Comparison of ENCODE assay signal across 12 mouse cellular contexts in genomic region chr19:40299983-40300759, GRCm38 (mm10). TPM values are rescaled to one million over a fixed set of nuclear protein-coding genes. Genes with fewer than 3 reads are reported as not detected.
A peak's percentile ranks its signal among the peaks of the same experiment; 100 is the strongest.
DNase-seq lines count a peak whose midpoint lies in the region; ATAC-seq lines count a peak whose summit lies in the region.
"Had no signal": no experiment of that assay in that cellular context is flagged by ENCODE, and none has a peak within 500 bp of the region (broad histone marks: within the 10 kb centered on the region; RNA-seq: fewer than 3 reads in every experiment).

No protein-coding gene starts in this region.

- no peak overlapping the region for H3K27ac ChIP-seq in embryonic facial prominence, embryonic 14.5 days (replicated peaks; ENCODE audit: low read depth, low read length)
- H3K27ac ChIP-seq in embryonic facial prominence, embryonic 10.5 days (replicated peaks) = no peak overlapping the region
- no peak overlapping the region for H3K27ac ChIP-seq in midbrain, embryonic 14.5 days (replicated peaks; ENCODE audit: low read depth, low read length)
- no peak overlapping the region for H3K27ac ChIP-seq in midbrain, embryonic 10.5 days (replicated peaks)
- H3K27ac ChIP-seq: lung, embryonic 15.5 days had no signal

- no peak overlapping the region for H3K9ac ChIP-seq in embryonic facial prominence, embryonic 14.5 days (ENCODE audit: low read depth, low read length)
- H3K9ac ChIP-seq in midbrain, embryonic 14.5 days (replicated peaks; ENCODE audit: low read length) = no peak overlapping the region
- H3K9ac ChIP-seq: lung, embryonic 15.5 days had no signal

- no peak for ATAC-seq in embryonic facial prominence, embryonic 14.5 days (ENCODE audit: low read depth)
- ATAC-seq in midbrain, embryonic 14.5 days (ENCODE audit: low FRiP score, low TSS enrichment) = 0 out of 2 replicates have a peak, but pooled peaks have one; percentile 14
- no peak for ATAC-seq in megakaryocyte, adult 5-6 weeks (ENCODE audit: poor library complexity, severe bottlenecking)

- H3K27me3 ChIP-seq in embryonic facial prominence, embryonic 14.5 days (replicated peaks; ENCODE audit: control insufficient read depth, insufficient read depth, low read length) = no peaks in the 10 kb centered on the region
- no peaks in the 10 kb centered on the region for H3K27me3 ChIP-seq in embryonic facial prominence, embryonic 10.5 days (replicated peaks; ENCODE audit: low read depth, poor library complexity, severe bottlenecking)
- no peaks in the 10 kb centered on the region for H3K27me3 ChIP-seq in midbrain, embryonic 14.5 days (ENCODE audit: control insufficient read depth, insufficient read depth, low read length)
- no peaks in the 10 kb centered on the region for H3K27me3 ChIP-seq in midbrain, embryonic 10.5 days (ENCODE audit: low read depth, poor library complexity, severe bottlenecking)
- H3K27me3 ChIP-seq: lung, embryonic 15.5 days had no signal

- peak; percentile 27 for DNase-seq in embryonic facial prominence, embryonic 14.5 days (ENCODE audit: low spot score)
- DNase-seq in embryonic facial prominence, embryonic 10.5 days (ENCODE audit: low spot score) = no peak
- peak; percentile 23 for DNase-seq in midbrain, embryonic 14.5 days
- no peak for DNase-seq in midbrain, embryonic 10.5 days (ENCODE audit: low spot score)
- peak; percentile 37 to 45 for DNase-seq in layer of hippocampus, postnatal 36 days
- DNase-seq in right cerebral cortex, postnatal 14 days = peak; percentile 31
- no peak for DNase-seq in cerebellum, postnatal 10 days
- DNase-seq: adrenal gland, adult 2 months; cerebellum, adult 18-20 months; thymus, postnatal 25 days had no signal

- H3K36me3 ChIP-seq in embryonic facial prominence, embryonic 14.5 days (ENCODE audit: control insufficient read depth, insufficient read depth, low read length) = no peaks in the 10 kb centered on the region
- no peaks in the 10 kb centered on the region for H3K36me3 ChIP-seq in embryonic facial prominence, embryonic 10.5 days (replicated peaks)
- H3K36me3 ChIP-seq in midbrain, embryonic 14.5 days (ENCODE audit: control insufficient read depth, insufficient read depth, low read length) = peaks cover 10% of the 10 kb centered on the region; the same call in 1 of the 2 replicates
- H3K36me3 ChIP-seq in midbrain, embryonic 10.5 days = no peaks in the 10 kb centered on the region
- H3K36me3 ChIP-seq: lung, embryonic 15.5 days had no signal

- no peak overlapping the region for H3K4me3 ChIP-seq in embryonic facial prominence, embryonic 14.5 days (ENCODE audit: low read depth, low read length)
- H3K4me3 ChIP-seq in embryonic facial prominence, embryonic 10.5 days = no peak overlapping the region
- no peak overlapping the region for H3K4me3 ChIP-seq in midbrain, embryonic 14.5 days (replicated peaks; ENCODE audit: low read depth, low read length)
- no peak overlapping the region for H3K4me3 ChIP-seq in midbrain, embryonic 10.5 days
- H3K4me3 ChIP-seq: lung, embryonic 15.5 days had no signal

- H3K4me1 ChIP-seq in embryonic facial prominence, embryonic 14.5 days (ENCODE audit: control insufficient read depth, insufficient read depth, low read length) = no peaks in the 10 kb centered on the region
- H3K4me1 ChIP-seq in embryonic facial prominence, embryonic 10.5 days = peaks cover 34% of the 10 kb centered on the region
- H3K4me1 ChIP-seq in midbrain, embryonic 14.5 days (ENCODE audit: control insufficient read depth, insufficient read depth, low read length) = no peaks in the 10 kb centered on the region
- H3K4me1 ChIP-seq in midbrain, embryonic 10.5 days = peaks cover 8% of the 10 kb centered on the region
- H3K4me1 ChIP-seq: lung, embryonic 15.5 days had no signal

- no peaks in the 10 kb centered on the region for H3K9me3 ChIP-seq in embryonic facial prominence, embryonic 14.5 days (ENCODE audit: control insufficient read depth, low read length)
- no peaks in the 10 kb centered on the region for H3K9me3 ChIP-seq in embryonic facial prominence, embryonic 10.5 days
- no peaks in the 10 kb centered on the region for H3K9me3 ChIP-seq in midbrain, embryonic 14.5 days (ENCODE audit: control insufficient read depth, low read length)
- H3K9me3 ChIP-seq in midbrain, embryonic 10.5 days (replicated peaks) = no peaks in the 10 kb centered on the region
- H3K9me3 ChIP-seq: lung, embryonic 15.5 days had no signal

- no peak overlapping the region for H3K4me2 ChIP-seq in embryonic facial prominence, embryonic 14.5 days (ENCODE audit: low read depth, low read length)
- H3K4me2 ChIP-seq in midbrain, embryonic 14.5 days (ENCODE audit: low read length) = no peak overlapping the region
- H3K4me2 ChIP-seq: lung, embryonic 15.5 days had no signal

- 67% methylated on average over 12 of the region's 12 CpGs for WGBS in embryonic facial prominence, embryonic 14.5 days
- WGBS in embryonic facial prominence, embryonic 10.5 days = 86% methylated on average over 12 of the region's 12 CpGs
- WGBS in midbrain, embryonic 14.5 days = 70% methylated on average over 12 of the region's 12 CpGs
- WGBS in midbrain, embryonic 10.5 days = 82% methylated on average over 12 of the region's 12 CpGs

RNA-seq across cellular contexts. Expression of gene Pdlim1, which starts 28.5 kb away (rescaled TPM):
- 143 and 150 TPM in 2 replicates for polyA plus RNA-seq in embryonic facial prominence, embryonic 14.5 days (2014; fragmentation: Nextera tagmentation; extraction: Ambion mirVana)
- polyA plus RNA-seq in embryonic facial prominence, embryonic 10.5 days (2016; fragmentation: Nextera tagmentation; extraction: Ambion mirVana) = 122 and 133 TPM in 2 replicates
- 4.8 and 12.7 TPM in 2 replicates for polyA plus RNA-seq in midbrain, embryonic 14.5 days (2014; fragmentation: Nextera tagmentation; extraction: Ambion mirVana)
- polyA plus RNA-seq in midbrain, embryonic 10.5 days (2016; fragmentation: Nextera tagmentation; extraction: Ambion mirVana) = 97.3 and 109 TPM in 2 replicates
- 10 to 100 TPM in 1 of 2 experiments, 1 to 10 TPM in 1; 10.0 to 12.1 TPM for total RNA-seq in layer of hippocampus, postnatal 36 days (2021)
- total RNA-seq in megakaryocyte, adult 5-6 weeks (2015) = 163 and 177 TPM in 2 replicates
- 87.9 and 88.3 TPM in 2 replicates for total RNA-seq in megakaryocyte, adult 5-6 weeks (2017)

Comparison
In these comparisons a context has a peak if more than half of its experiments do, and no peak if none do; other contexts are left out.
1. DNase-seq: peak in embryonic facial prominence, embryonic 14.5 days (single experiment), midbrain, embryonic 14.5 days (single experiment), layer of hippocampus, postnatal 36 days (2 of 2) and right cerebral cortex, postnatal 14 days (single experiment); none in embryonic facial prominence, embryonic 10.5 days (single experiment), midbrain, embryonic 10.5 days (single experiment) and cerebellum, postnatal 10 days (0 of 2).